Mouse (Mus musculus) midbrain, embryonic 14.5 days (tissue): ENCODE results near the gene Mrps9. TPM values are rescaled to one million over a fixed set of nuclear protein-coding genes. Genes with fewer than 3 reads are reported as not detected.

ENCODE experiments used
- ATAC-seq: fragments of 200-750 bp; cut with Nextera tagmentation; 2 replicates; pipeline ENCODE4 v1.8.0; 2017; ENCODE audit warnings: moderate number of reproducible peaks, moderate library complexity; ENCODE audit not compliant: low FRiP score, low TSS enrichment
- DNase-seq: peaks from one replicate; pipeline ENCODE4 v3.0.0-alpha.2; 2015
- H3K27ac ChIP-seq: fragments of 300-500 bp; sonication (generic); replicated peaks from 2 replicates; pipeline ENCODE4 v1.5.1; 2014; ENCODE audit warnings: mild to moderate bottlenecking, low read depth, low read length, moderate library complexity
- H3K27me3 ChIP-seq: fragments of 300-500 bp; sonication (generic); 2 replicates; pipeline ENCODE4 v1.6.1; 2014; ENCODE audit warnings: low read length, control low read depth, mixed read lengths; ENCODE audit not compliant: control insufficient read depth, insufficient read depth
- H3K36me3 ChIP-seq: fragments of 300-500 bp; sonication (generic); 2 replicates; pipeline ENCODE4 v1.6.1; 2014; ENCODE audit warnings: low read length, control low read depth; ENCODE audit not compliant: control insufficient read depth, insufficient read depth
- H3K4me1 ChIP-seq: fragments of 300-500 bp; sonication (generic); 2 replicates; pipeline ENCODE4 v1.6.1; 2014; ENCODE audit warnings: mild to moderate bottlenecking, antibody characterized with exemption, low read length, control low read depth; ENCODE audit not compliant: control insufficient read depth, insufficient read depth
- H3K4me2 ChIP-seq: fragments of 300-500 bp; sonication (generic); 2 replicates; pipeline ENCODE4 v1.6.1; 2014; ENCODE audit warnings: mild to moderate bottlenecking, low read length, moderate library complexity
- H3K4me3 ChIP-seq: fragments of 300-500 bp; sonication (generic); replicated peaks from 2 replicates; pipeline ENCODE4 v1.5.1; 2014; ENCODE audit warnings: low read depth, low read length
- H3K9ac ChIP-seq: fragments of 300-500 bp; sonication (generic); replicated peaks from 2 replicates; pipeline ENCODE4 v1.6.1; 2014; ENCODE audit warnings: mild to moderate bottlenecking, low read length, moderate library complexity
- H3K9me3 ChIP-seq: fragments of 300-500 bp; sonication (generic); 2 replicates; pipeline ENCODE4 v1.6.1; 2016; ENCODE audit warnings: low read length, control low read depth, mixed read lengths; ENCODE audit not compliant: control insufficient read depth
- WGBS: fragments of 180-500 bp; shearing (Covaris S2); extraction: QIAGEN DNeasy Blood & Tissue Kit; methylation state at CpG from one replicate; pipeline ENCODE4 v1.1.7; 2014; 5-methylcytosine and 5-hydroxymethylcytosine counted together
- polyA plus RNA-seq: library from polyadenylated mRNA; unstranded; fragments of >200 nt; fragmentation: Nextera tagmentation; extraction: Ambion mirVana; gene quantifications from 2 replicates; pipeline ENCODE4 v1.2.1, GENCODE M21; 2014

The Mrps9 gene
- polyA plus RNA-seq = 35.3 and 39.4 TPM in 2 replicates

GRCm38 (mm10) chr1:42850663-42851397 lies at the start of gene Mrps9:
TSS of gene Mrps9 (plus strand) at chr1:42851233.
- H3K9ac ChIP-seq = peak within 1 kb of the TSS; percentile 74
- under 1% methylated on average over 23 of the region's 23 CpGs for WGBS
- peak; percentile 99 for ATAC-seq

GRCm38 (mm10) chr1:42813301-42813845 lies 37.7 kb upstream of the Mrps9 start:
- Histone ChIP-seq H3K4me1 (no peaks in the 10 kb centered on the region), H3K27ac (no peak overlapping the region), H3K4me3 (no peak overlapping the region), H3K36me3 (no peaks in the 10 kb centered on the region), H3K27me3 (no peaks in the 10 kb centered on the region), H3K4me2 (no peak overlapping the region), H3K9ac (no peak overlapping the region), H3K9me3 (no peaks in the 10 kb centered on the region)
- ATAC-seq (no peak), DNase-seq (no peak)
- WGBS = 85% methylated on average over 6 of the region's 6 CpGs

More at GRCm38 (mm10) chr1:42850663-42851397, at the start of gene Mrps9:
- peak within 1 kb of the TSS; percentile 85 for H3K4me3 ChIP-seq
- H3K4me2 ChIP-seq = peak within 1 kb of the TSS; percentile 67
- no peaks in the 10 kb centered on the region for H3K36me3 ChIP-seq
- H3K9me3 ChIP-seq = no peaks in the 10 kb centered on the region
- DNase-seq = peak; percentile 99
- no peaks in the 10 kb centered on the region for H3K27me3 ChIP-seq
- peak within 1 kb of the TSS; percentile 66 for H3K27ac ChIP-seq
- H3K4me1 ChIP-seq = peaks cover 7% of the 10 kb centered on the region

- 67% methylated on average over 15 of the region's 15 CpGs for WGBS
- ATAC-seq = peak; percentile 46; the same call in 1 of the 2 replicates
- Histone ChIP-seq H3K36me3 (no peaks in the 10 kb centered on the region), H3K9ac (no peak overlapping the region), H3K9me3 (no peaks in the 10 kb centered on the region), H3K27ac (no peak overlapping the region; the same call in 1 of the 2 replicates), H3K27me3 (no peaks in the 10 kb centered on the region), H3K4me3 (no peak overlapping the region), H3K4me1 (no peaks in the 10 kb centered on the region), H3K4me2 (peak overlapping the region; percentile 5; the same call in 1 of the 2 replicates)
- peak; percentile 35 for DNase-seq
These were observed 36.0 kb upstream of the Mrps9 start for GRCm38 (mm10) chr1:42814798-42815619.

GRCm38 (mm10) chr1:42851398-42851767 lies 350 bp downstream of the Mrps9 start:
- under 1% methylated on average over 21 of the region's 21 CpGs for WGBS
- H3K27me3 ChIP-seq = no peaks in the 10 kb centered on the region
- H3K27ac ChIP-seq = peak overlapping the region; percentile 66
- H3K36me3 ChIP-seq = no peaks in the 10 kb centered on the region
- H3K9me3 ChIP-seq = no peaks in the 10 kb centered on the region
- peak overlapping the region; percentile 74 for H3K9ac ChIP-seq
- H3K4me1 ChIP-seq = peaks cover 7% of the 10 kb centered on the region
- ATAC-seq (peak; percentile 42; the same call in 1 of the 2 replicates), DNase-seq (no peak)
- H3K4me2 ChIP-seq = peak overlapping the region; percentile 67
- peak overlapping the region; percentile 85 for H3K4me3 ChIP-seq

GRCm38 (mm10) chr1:42851810-42852209 lies 777 bp downstream of the Mrps9 start:
- H3K4me3 ChIP-seq = peak overlapping the region; percentile 85
- H3K27me3 ChIP-seq = no peaks in the 10 kb centered on the region
- DNase-seq (no peak), ATAC-seq (no peak)
- H3K36me3 ChIP-seq = no peaks in the 10 kb centered on the region
- WGBS = 3% methylated on average over 16 of the region's 16 CpGs
- peak overlapping the region; percentile 67 for H3K4me2 ChIP-seq
- H3K9me3 ChIP-seq = no peaks in the 10 kb centered on the region
- no peak overlapping the region for H3K27ac ChIP-seq
- peak overlapping the region; percentile 74 for H3K9ac ChIP-seq
- peaks cover 7% of the 10 kb centered on the region for H3K4me1 ChIP-seq

- no peak for DNase-seq
- Histone ChIP-seq H3K4me3 (no peak overlapping the region), H3K27me3 (no peaks in the 10 kb centered on the region), H3K4me2 (no peak overlapping the region), H3K36me3 (peaks cover 20% of the 10 kb centered on the region), H3K9me3 (no peaks in the 10 kb centered on the region), H3K27ac (no peak overlapping the region), H3K9ac (no peak overlapping the region), H3K4me1 (no peaks in the 10 kb centered on the region)
- ATAC-seq = no peak
- 90% methylated on average over 5 of the region's 5 CpGs for WGBS
These were observed 13.8 kb downstream of the Mrps9 start for GRCm38 (mm10) chr1:42864719-42865250.

- Histone ChIP-seq H3K36me3 (peaks cover 20% of the 10 kb centered on the region), H3K27me3 (no peaks in the 10 kb centered on the region), H3K27ac (no peak overlapping the region), H3K4me3 (no peak overlapping the region), H3K9ac (no peak overlapping the region), H3K9me3 (no peaks in the 10 kb centered on the region), H3K4me1 (no peaks in the 10 kb centered on the region), H3K4me2 (no peak overlapping the region)
- DNase-seq (no peak), ATAC-seq (no peak)
- WGBS = 96% methylated on average over 4 of the region's 4 CpGs
These were observed 14.4 kb downstream of the Mrps9 start for GRCm38 (mm10) chr1:42865336-42865939.

- no peaks in the 10 kb centered on the region for H3K4me1 ChIP-seq
- H3K9me3 ChIP-seq = no peaks in the 10 kb centered on the region
- 99% methylated on average over 4 of the region's 4 CpGs for whole genome bisulfite sequencing
- no peaks in the 10 kb centered on the region for H3K27me3 ChIP-seq
- H3K9ac ChIP-seq = no peak overlapping the region
- no peak overlapping the region for H3K4me3 ChIP-seq
- DNase-seq (no peak), ATAC-seq (no peak)
- H3K36me3 ChIP-seq = peaks cover 20% of the 10 kb centered on the region
- no peak overlapping the region for H3K4me2 ChIP-seq
- H3K27ac ChIP-seq = no peak overlapping the region
These were observed 15.0 kb downstream of the Mrps9 start for GRCm38 (mm10) chr1:42865986-42866385.
